Mouse (Mus musculus): ENCODE data around the gene Selenov. TPM values are rescaled to one million over a fixed set of nuclear protein-coding genes. Genes with fewer than 3 reads are reported as not detected.

Selenov gene
- polyA plus RNA-seq, 1 experiment, result not detected

- Histone ChIP-seq H3K9me3 (no peaks in the 10 kb centered on the region), H3K27me3 (replicated peaks) (no peaks in the 10 kb centered on the region), H3K36me3 (replicated peaks; ENCODE audit: low read length) (peaks cover 100% of the 10 kb centered on the region), H3K4me3 (replicated peaks) (no peak overlapping the region), H3K4me1 (peaks cover 37% of the 10 kb centered on the region)
- TF ChIP-seq FLI1 (IDR thresholded peaks at IDR 0.05; ENCODE audit: low read length), result no peak
- TF ChIP-seq GATA1 (IDR thresholded peaks at IDR 0.05; ENCODE audit: borderline replicate concordance, low read length), result no peak
Measured at GRCm38 (mm10) chr7:28321974-28322720, 31.2 kb upstream of the Selenov start.

DNA sequence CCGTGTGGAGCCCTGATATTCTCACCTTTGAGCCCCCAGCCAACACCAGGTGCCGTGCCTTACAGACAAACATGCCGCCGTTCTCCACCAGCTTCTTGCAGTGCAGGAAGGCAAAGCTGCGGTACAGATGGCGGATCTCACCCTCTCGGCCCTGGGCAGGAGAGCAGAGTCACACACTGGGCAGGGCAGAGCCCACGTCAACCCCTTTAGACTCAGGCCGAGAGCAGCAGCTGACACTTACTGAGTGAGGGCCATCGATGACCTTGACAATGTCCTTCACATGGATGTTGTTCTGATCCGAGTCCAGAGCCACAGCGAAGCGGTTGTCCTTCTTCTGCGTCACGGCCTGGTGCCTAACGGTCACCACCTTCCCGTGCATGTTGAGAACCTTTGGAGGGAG, 27.7 kb upstream of the Selenov start:
- peaks cover 16% of the 10 kb centered on the region; the same call in 1 of the 2 replicates for H3K4me1 ChIP-seq

GRCm38 (mm10) chr7:28318036-28318435, 27.1 kb upstream of the Selenov start:
- peaks cover 17% of the 10 kb centered on the region for H3K4me1 ChIP-seq
- no peaks in the 10 kb centered on the region for H3K27me3 ChIP-seq (replicated peaks)
- no peak overlapping the region for H3K4me3 ChIP-seq (replicated peaks)
- H3K36me3 ChIP-seq (replicated peaks; ENCODE audit: low read length), result peaks cover 91% of the 10 kb centered on the region
- H3K9me3 ChIP-seq, result no peaks in the 10 kb centered on the region
- no peak for TF ChIP-seq GATA1 (IDR thresholded peaks at IDR 0.05; ENCODE audit: borderline replicate concordance, low read length)
- no peak for TF ChIP-seq FLI1 (IDR thresholded peaks at IDR 0.05; ENCODE audit: low read length)

More for the DNA sequence above, 27.7 kb upstream of the Selenov start:
- TF ChIP-seq FLI1 (IDR thresholded peaks at IDR 0.05; ENCODE audit: low read length) (no peak), GATA1 (IDR thresholded peaks at IDR 0.05; ENCODE audit: borderline replicate concordance, low read length) (no peak)
- no peak overlapping the region for H3K4me3 ChIP-seq (replicated peaks)
- no peaks in the 10 kb centered on the region for H3K9me3 ChIP-seq
- H3K27me3 ChIP-seq (replicated peaks), result no peaks in the 10 kb centered on the region
- H3K36me3 ChIP-seq (replicated peaks; ENCODE audit: low read length), result peaks cover 98% of the 10 kb centered on the region

DNA sequence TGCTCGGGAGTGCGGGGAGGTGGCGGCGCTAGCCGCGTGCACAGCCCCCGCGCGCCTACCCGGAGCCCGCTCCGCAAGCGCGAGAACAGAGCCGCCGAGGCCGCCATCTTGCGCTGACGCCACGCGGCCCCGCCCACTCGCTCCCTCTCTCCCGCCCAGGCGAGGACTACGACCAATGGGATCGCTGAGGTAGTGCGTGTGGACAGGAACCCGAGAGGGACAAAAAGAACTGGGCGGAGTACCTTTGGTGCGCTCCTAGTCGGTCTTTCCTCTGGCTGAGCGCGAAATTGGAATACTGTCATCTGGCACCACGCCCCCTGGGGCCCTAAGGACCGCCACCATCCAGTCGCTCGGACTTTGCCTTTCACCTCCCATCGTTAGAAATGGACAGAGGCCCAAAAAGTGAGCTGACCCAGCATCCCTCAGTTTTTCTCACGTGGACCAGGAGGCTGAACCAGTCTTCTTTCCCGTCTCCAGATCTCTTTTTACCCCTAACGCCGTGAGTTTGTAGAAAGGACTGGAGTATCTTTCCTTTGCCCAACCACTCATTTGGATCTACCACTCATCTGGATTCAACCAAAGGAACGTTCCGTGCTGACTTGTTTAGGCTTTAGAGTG, 21.0 kb upstream of the Selenov start, which contains the start of gene Timm50:
TSS of gene Timm50 (minus strand) at position 147 of the 618 bp plus-strand sequence.
- H3K36me3 ChIP-seq (replicated peaks; ENCODE audit: low read length), result peaks cover 68% of the 10 kb centered on the region
- peaks cover 30% of the 10 kb centered on the region for H3K4me1 ChIP-seq
- TF ChIP-seq FLI1 (IDR thresholded peaks at IDR 0.05; ENCODE audit: low read length), result no peak
- no peak for TF ChIP-seq GATA1 (IDR thresholded peaks at IDR 0.05; ENCODE audit: borderline replicate concordance, low read length)
- peak within 1 kb of the TSS; percentile 96 for H3K4me3 ChIP-seq (replicated peaks)
- H3K27me3 ChIP-seq (replicated peaks), result no peaks in the 10 kb centered on the region
- H3K9me3 ChIP-seq, result no peaks in the 10 kb centered on the region

GRCm38 (mm10) chr7:28311151-28311925, 20.4 kb upstream of the Selenov start:
- Histone ChIP-seq H3K4me3 (replicated peaks) (peak overlapping the region; percentile 96), H3K9me3 (no peaks in the 10 kb centered on the region), H3K27me3 (replicated peaks) (no peaks in the 10 kb centered on the region), H3K36me3 (replicated peaks; ENCODE audit: low read length) (peaks cover 68% of the 10 kb centered on the region), H3K4me1 (peaks cover 30% of the 10 kb centered on the region)
- no peak for TF ChIP-seq FLI1 (IDR thresholded peaks at IDR 0.05; ENCODE audit: low read length)
- no peak for TF ChIP-seq GATA1 (IDR thresholded peaks at IDR 0.05; ENCODE audit: borderline replicate concordance, low read length)

DNA sequence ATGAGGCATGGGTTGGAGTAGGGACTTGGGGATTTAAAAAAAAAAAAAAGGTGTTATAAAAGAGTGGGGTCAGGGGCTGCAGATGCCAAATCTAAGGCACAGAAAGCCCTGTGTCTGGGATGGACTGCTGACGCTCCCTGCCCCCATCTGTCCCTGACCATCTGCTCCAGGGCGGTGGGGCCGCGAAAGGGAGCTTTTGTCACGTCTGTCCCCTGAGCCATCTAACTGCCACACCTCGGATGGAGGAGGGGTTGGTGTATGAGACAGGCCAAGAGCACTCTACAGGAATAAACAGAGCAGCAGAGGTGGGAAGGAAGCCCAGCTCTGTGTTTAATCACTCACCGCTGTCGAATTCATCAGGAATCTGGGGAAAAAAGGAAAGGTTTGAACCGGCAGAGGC, 18.8 kb upstream of the Selenov start:
- no peaks in the 10 kb centered on the region for H3K9me3 ChIP-seq
- no peak overlapping the region for H3K4me3 ChIP-seq (replicated peaks)
- no peak for TF ChIP-seq GATA1 (IDR thresholded peaks at IDR 0.05; ENCODE audit: borderline replicate concordance, low read length)
- no peak for TF ChIP-seq FLI1 (IDR thresholded peaks at IDR 0.05; ENCODE audit: low read length)
- peaks cover 68% of the 10 kb centered on the region for H3K36me3 ChIP-seq (replicated peaks; ENCODE audit: low read length)
- H3K4me1 ChIP-seq, result peaks cover 30% of the 10 kb centered on the region
- H3K27me3 ChIP-seq (replicated peaks), result no peaks in the 10 kb centered on the region

GRCm38 (mm10) chr7:28306216-28306615, 15.2 kb upstream of the Selenov start:
- no peaks in the 10 kb centered on the region for H3K9me3 ChIP-seq
- H3K27me3 ChIP-seq (replicated peaks), result peaks cover 14% of the 10 kb centered on the region
- peaks cover 63% of the 10 kb centered on the region for H3K36me3 ChIP-seq (replicated peaks; ENCODE audit: low read length)
- TF ChIP-seq FLI1 (IDR thresholded peaks at IDR 0.05; ENCODE audit: low read length), result no peak
- no peak for TF ChIP-seq GATA1 (IDR thresholded peaks at IDR 0.05; ENCODE audit: borderline replicate concordance, low read length)
- H3K4me3 ChIP-seq (replicated peaks), result no peak overlapping the region
- peaks cover 34% of the 10 kb centered on the region for H3K4me1 ChIP-seq

GRCm38 (mm10) chr7:28305641-28306040, 14.7 kb upstream of the Selenov start:
- Histone ChIP-seq H3K27me3 (replicated peaks) (peaks cover 19% of the 10 kb centered on the region), H3K4me1 (peaks cover 31% of the 10 kb centered on the region), H3K9me3 (no peaks in the 10 kb centered on the region), H3K4me3 (replicated peaks) (no peak overlapping the region), H3K36me3 (replicated peaks; ENCODE audit: low read length) (peaks cover 63% of the 10 kb centered on the region)
- no peak for TF ChIP-seq GATA1 (IDR thresholded peaks at IDR 0.05; ENCODE audit: borderline replicate concordance, low read length)
- TF ChIP-seq FLI1 (IDR thresholded peaks at IDR 0.05; ENCODE audit: low read length), result no peak

- peaks cover 25% of the 10 kb centered on the region for H3K36me3 ChIP-seq (replicated peaks; ENCODE audit: low read length)
- no peak for TF ChIP-seq FLI1 (IDR thresholded peaks at IDR 0.05; ENCODE audit: low read length)
- TF ChIP-seq GATA1 (IDR thresholded peaks at IDR 0.05; ENCODE audit: borderline replicate concordance, low read length), result no peak
- peaks cover 29% of the 10 kb centered on the region for H3K4me1 ChIP-seq
- no peaks in the 10 kb centered on the region for H3K9me3 ChIP-seq
- H3K4me3 ChIP-seq (replicated peaks), result peak within 1 kb of the TSS; percentile 86
- peaks cover 55% of the 10 kb centered on the region for H3K27me3 ChIP-seq (replicated peaks)
Measured at GRCm38 (mm10) chr7:28301616-28302433, 10.8 kb upstream of the Selenov start, which contains the start of gene Dll3. Gene Dll3, minus strand, starts transcription at chr7:28302238.

Data from megakaryocyte, embryonic 14.5 days (primary cell).